Mouse (Mus musculus) liver, embryonic 13.5 days (tissue): ENCODE data around the gene Gnaz. TPM values are rescaled to one million over a fixed set of nuclear protein-coding genes. Genes with fewer than 3 reads are reported as not detected.

Experiments used
- ATAC-seq: fragments of 200-750 bp; cut with Nextera tagmentation; 2 replicates; pipeline ENCODE4 v1.8.0; 2017; ENCODE audit warnings: low read depth, mild to moderate bottlenecking, moderate number of reproducible peaks, moderate library complexity
- DNase-seq: peaks from one replicate; pipeline ENCODE4 v3.0.0; 2022
- H3K27ac ChIP-seq: fragments of 300-500 bp; sonication (generic); 2 replicates; pipeline ENCODE4 v1.5.1; 2015; ENCODE audit warnings: moderate library complexity, mild to moderate bottlenecking, inconsistent platforms
- H3K27me3 ChIP-seq: fragments of 300-500 bp; sonication (generic); 2 replicates; pipeline ENCODE4 v1.6.1; 2015; ENCODE audit warnings: mild to moderate bottlenecking, inconsistent platforms
- H3K36me3 ChIP-seq: fragments of 300-500 bp; sonication (generic); 2 replicates; pipeline ENCODE4 v1.6.1; 2015; ENCODE audit warnings: mild to moderate bottlenecking, inconsistent platforms
- H3K4me1 ChIP-seq: fragments of 300-500 bp; sonication (generic); replicated peaks from 2 replicates; pipeline ENCODE4 v1.6.1; 2015; ENCODE audit warnings: inconsistent platforms
- H3K4me2 ChIP-seq: fragments of 300-500 bp; sonication (generic); 2 replicates; pipeline ENCODE4 v1.6.1; 2015; ENCODE audit warnings: inconsistent platforms, mild to moderate bottlenecking, moderate library complexity
- H3K4me3 ChIP-seq: fragments of 300-500 bp; sonication (generic); replicated peaks from 2 replicates; pipeline ENCODE4 v1.5.1; 2015; ENCODE audit warnings: mild to moderate bottlenecking, inconsistent platforms
- H3K9ac ChIP-seq: fragments of 300-500 bp; sonication (generic); 2 replicates; pipeline ENCODE4 v1.6.1; 2015; ENCODE audit warnings: mild to moderate bottlenecking, inconsistent platforms
- H3K9me3 ChIP-seq: fragments of 300-500 bp; sonication (generic); replicated peaks from 2 replicates; pipeline ENCODE4 v1.6.1; 2016; ENCODE audit warnings: inconsistent platforms
- WGBS: fragments of 180-500 bp; shearing (Covaris S2); methylation state at CpG from one replicate; pipeline ENCODE4 v1.1.7; 2015; ENCODE audit not compliant: insufficient replicate concordance; 5-methylcytosine and 5-hydroxymethylcytosine counted together
- polyA plus RNA-seq: library from polyadenylated mRNA; unstranded; fragments of >200 nt; fragmentation: Nextera tagmentation; extraction: Ambion mirVana; gene quantifications from 2 replicates; pipeline ENCODE4 v1.2.1, GENCODE M21; 2015

Gene Gnaz
- polyA plus RNA-seq, 1 experiment from 2014 or later: 5.1 TPM

GRCm38 (mm10) chr10:75055672-75056071 is 88.7 kb downstream of the Gnaz start:
- H3K36me3 ChIP-seq: no peaks in the 10 kb centered on the region
- WGBS: 41% methylated on average over 5 of the region's 5 CpGs
- no peak overlapping the region for H3K9ac ChIP-seq
- H3K27me3 ChIP-seq: peaks cover 14% of the 10 kb centered on the region
- H3K27ac ChIP-seq: no peak overlapping the region
- peaks cover 48% of the 10 kb centered on the region for H3K4me1 ChIP-seq
- ATAC-seq: no peak
- no peak overlapping the region for H3K4me3 ChIP-seq
- H3K9me3 ChIP-seq: no peaks in the 10 kb centered on the region
- DNase-seq: no peak
- H3K4me2 ChIP-seq: no peak overlapping the region

GRCm38 (mm10) chr10:75056255-75056654 is 89.3 kb downstream of the Gnaz start:
- Histone ChIP-seq H3K4me1 (peaks cover 54% of the 10 kb centered on the region), H3K36me3 (no peaks in the 10 kb centered on the region), H3K27ac (no peak overlapping the region), H3K4me2 (no peak overlapping the region), H3K27me3 (peaks cover 20% of the 10 kb centered on the region), H3K9ac (no peak overlapping the region), H3K4me3 (no peak overlapping the region), H3K9me3 (no peaks in the 10 kb centered on the region)
- DNase-seq (no peak), ATAC-seq (peak; percentile 7; the same call in 1 of the 2 replicates)
- WGBS: 24% methylated on average over 4 of the region's 4 CpGs

- ATAC-seq (no peak), DNase-seq (no peak)
- Histone ChIP-seq H3K4me1 (peaks cover 71% of the 10 kb centered on the region), H3K27ac (no peak overlapping the region), H3K36me3 (no peaks in the 10 kb centered on the region), H3K27me3 (peaks cover 40% of the 10 kb centered on the region), H3K4me3 (no peak overlapping the region), H3K9ac (no peak overlapping the region), H3K9me3 (no peaks in the 10 kb centered on the region), H3K4me2 (no peak overlapping the region)
- WGBS: 73% methylated on average over 8 of the region's 8 CpGs
Observed at GRCm38 (mm10) chr10:75058336-75058735, 91.4 kb downstream of the Gnaz start.

GRCm38 (mm10) chr10:75058761-75059395 is 91.9 kb downstream of the Gnaz start:
- DNase-seq: no peak
- H3K4me2 ChIP-seq: peak overlapping the region; percentile 78
- WGBS: 42% methylated on average over 9 of the region's 9 CpGs
- H3K4me3 ChIP-seq: no peak overlapping the region
- H3K27me3 ChIP-seq: peaks cover 43% of the 10 kb centered on the region
- no peak overlapping the region for H3K27ac ChIP-seq
- peaks cover 74% of the 10 kb centered on the region for H3K4me1 ChIP-seq
- ATAC-seq: no peak
- no peaks in the 10 kb centered on the region for H3K9me3 ChIP-seq
- H3K9ac ChIP-seq: no peak overlapping the region
- no peaks in the 10 kb centered on the region for H3K36me3 ChIP-seq

- ATAC-seq: no peak
- peak; percentile 50 for DNase-seq
Observed at GRCm38 (mm10) chr10:75059396-75059795, 92.4 kb downstream of the Gnaz start.

GRCm38 (mm10) chr10:75060217-75060842 is 93.4 kb downstream of the Gnaz start, which contains the start of gene Bcr:
Gene Bcr (plus strand): TSS chr10:75060592.
- Histone ChIP-seq H3K27me3 (peaks cover 43% of the 10 kb centered on the region), H3K4me2 (peak within 1 kb of the TSS; percentile 78), H3K9me3 (no peaks in the 10 kb centered on the region), H3K4me1 (peaks cover 78% of the 10 kb centered on the region), H3K9ac (peak within 1 kb of the TSS; percentile 70), H3K4me3 (peak within 1 kb of the TSS; percentile 69), H3K36me3 (no peaks in the 10 kb centered on the region), H3K27ac (peak within 1 kb of the TSS; percentile 23; the same call in 1 of the 2 replicates)
- WGBS: under 1% methylated on average over 49 of the region's 73 CpGs
- ATAC-seq: peak; percentile 73
- peak; percentile 45 for DNase-seq

More at GRCm38 (mm10) chr10:75059396-75059795, 92.4 kb downstream of the Gnaz start:
- peaks cover 43% of the 10 kb centered on the region for H3K27me3 ChIP-seq
- peaks cover 75% of the 10 kb centered on the region for H3K4me1 ChIP-seq
- H3K4me3 ChIP-seq: peak overlapping the region; percentile 69
- peak overlapping the region; percentile 78 for H3K4me2 ChIP-seq
- H3K9me3 ChIP-seq: no peaks in the 10 kb centered on the region
- H3K36me3 ChIP-seq: no peaks in the 10 kb centered on the region
- H3K27ac ChIP-seq: no peak overlapping the region
- under 1% methylated on average over 11 of the region's 11 CpGs for WGBS
- no peak overlapping the region for H3K9ac ChIP-seq

- peak overlapping the region; percentile 69 for H3K4me3 ChIP-seq
- no peaks in the 10 kb centered on the region for H3K9me3 ChIP-seq
- WGBS: under 1% methylated on average over 42 of the region's 48 CpGs
- H3K36me3 ChIP-seq: 0 out of 2 replicates have a peak, but pooled peaks cover 2% of the 10 kb centered on the region
- peaks cover 78% of the 10 kb centered on the region for H3K4me1 ChIP-seq
- H3K27ac ChIP-seq: peak overlapping the region; percentile 23; the same call in 1 of the 2 replicates
- H3K9ac ChIP-seq: peak overlapping the region; percentile 70
- no peak for DNase-seq
- H3K4me2 ChIP-seq: peak overlapping the region; percentile 78
- ATAC-seq: no peak
- peaks cover 43% of the 10 kb centered on the region for H3K27me3 ChIP-seq
Observed at GRCm38 (mm10) chr10:75060843-75061235, 93.9 kb downstream of the Gnaz start.

- peaks cover 75% of the 10 kb centered on the region for H3K4me1 ChIP-seq
- no peak for ATAC-seq
- WGBS: 3% methylated on average over 71 of the region's 71 CpGs
- 0 out of 2 replicates have a peak, but pooled peaks cover 2% of the 10 kb centered on the region for H3K36me3 ChIP-seq
- H3K27ac ChIP-seq: no peak overlapping the region
- DNase-seq: no peak
- peak overlapping the region; percentile 69 for H3K4me3 ChIP-seq
- no peaks in the 10 kb centered on the region for H3K9me3 ChIP-seq
- H3K4me2 ChIP-seq: peak overlapping the region; percentile 78
- peak overlapping the region; percentile 70 for H3K9ac ChIP-seq
- peaks cover 43% of the 10 kb centered on the region for H3K27me3 ChIP-seq
Observed at GRCm38 (mm10) chr10:75061341-75062188, 94.6 kb downstream of the Gnaz start.

- Histone ChIP-seq H3K27ac (no peak overlapping the region), H3K9me3 (no peaks in the 10 kb centered on the region), H3K4me3 (peak overlapping the region; percentile 69), H3K27me3 (peaks cover 43% of the 10 kb centered on the region), H3K36me3 (0 out of 2 replicates have a peak, but pooled peaks cover 2% of the 10 kb centered on the region), H3K4me1 (peaks cover 71% of the 10 kb centered on the region), H3K4me2 (peak overlapping the region; percentile 78), H3K9ac (peak overlapping the region; percentile 70; the same call in 1 of the 2 replicates)
- 10% methylated on average over 6 of the region's 6 CpGs for WGBS
- DNase-seq (no peak), ATAC-seq (no peak)
Observed at GRCm38 (mm10) chr10:75062189-75062561, 95.2 kb downstream of the Gnaz start.

GRCm38 (mm10) chr10:75062621-75063020 is 95.6 kb downstream of the Gnaz start:
- Histone ChIP-seq H3K9ac (peak overlapping the region; percentile 22; the same call in 1 of the 2 replicates), H3K4me3 (peak overlapping the region; percentile 69), H3K36me3 (0 out of 2 replicates have a peak, but pooled peaks cover 2% of the 10 kb centered on the region), H3K4me1 (peaks cover 71% of the 10 kb centered on the region), H3K27ac (no peak overlapping the region), H3K4me2 (peak overlapping the region; percentile 78), H3K9me3 (no peaks in the 10 kb centered on the region), H3K27me3 (peaks cover 43% of the 10 kb centered on the region)
- WGBS: 28% methylated on average over 6 of the region's 6 CpGs
- no peak for ATAC-seq
- no peak for DNase-seq
